Mouse (Mus musculus) hindbrain, embryonic 15.5 days (tissue): Measurements from ENCODE around the gene Utp20. TPM values are rescaled to one million over a fixed set of nuclear protein-coding genes. Genes with fewer than 3 reads are reported as not detected.
A peak's percentile ranks its signal among the peaks of the same experiment; 100 is the strongest.

Source experiments
- ATAC-seq: fragments of 200-750 bp; cut with Nextera tagmentation; 2 replicates; pipeline ENCODE4 v1.8.0; 2017; ENCODE audit warnings: low read depth, moderate number of reproducible peaks, moderate TSS enrichment; ENCODE audit not compliant: low FRiP score
- H3K27ac ChIP-seq: fragments of 300-500 bp; sonication (generic); replicated peaks from 2 replicates; pipeline ENCODE4 v1.5.1; 2015; ENCODE audit warnings: mild to moderate bottlenecking, inconsistent platforms
- H3K27me3 ChIP-seq: fragments of 300-500 bp; sonication (generic); 2 replicates; pipeline ENCODE4 v1.6.1; 2015; ENCODE audit warnings: control low read depth, inconsistent platforms
- H3K36me3 ChIP-seq: fragments of 300-500 bp; sonication (generic); 2 replicates; pipeline ENCODE4 v1.6.1; 2015; ENCODE audit warnings: control low read depth, inconsistent platforms
- H3K4me1 ChIP-seq: fragments of 300-500 bp; sonication (generic); replicated peaks from 2 replicates; pipeline ENCODE4 v1.6.1; 2015; ENCODE audit warnings: control low read depth, inconsistent platforms
- H3K4me2 ChIP-seq: fragments of 300-500 bp; sonication (generic); 2 replicates; pipeline ENCODE4 v1.6.1; 2015; ENCODE audit warnings: moderate library complexity, mild to moderate bottlenecking, inconsistent platforms
- H3K4me3 ChIP-seq: fragments of 300-500 bp; sonication (generic); 2 replicates; pipeline ENCODE4 v1.5.1; 2015; ENCODE audit warnings: mild to moderate bottlenecking, inconsistent platforms
- H3K9ac ChIP-seq: fragments of 300-500 bp; sonication (generic); 2 replicates; pipeline ENCODE4 v1.6.1; 2015; ENCODE audit warnings: inconsistent platforms
- H3K9me3 ChIP-seq: fragments of 300-500 bp; sonication (generic); 2 replicates; pipeline ENCODE4 v1.6.1; 2016; ENCODE audit warnings: control low read depth, inconsistent platforms
- WGBS: fragments of 180-500 bp; shearing (Covaris S2); methylation state at CpG from one replicate; pipeline ENCODE4 v1.1.7; 2015; 5-methylcytosine and 5-hydroxymethylcytosine counted together
- polyA plus RNA-seq: library from polyadenylated mRNA; unstranded; fragments of >200 nt; fragmentation: Nextera tagmentation; extraction: Ambion mirVana; gene quantifications from 2 replicates; pipeline ENCODE4 v1.2.1, GENCODE M21; 2015

Gene Utp20
- polyA plus RNA-seq, 1 experiment from 2014 or later, result 8.7 TPM

DNA sequence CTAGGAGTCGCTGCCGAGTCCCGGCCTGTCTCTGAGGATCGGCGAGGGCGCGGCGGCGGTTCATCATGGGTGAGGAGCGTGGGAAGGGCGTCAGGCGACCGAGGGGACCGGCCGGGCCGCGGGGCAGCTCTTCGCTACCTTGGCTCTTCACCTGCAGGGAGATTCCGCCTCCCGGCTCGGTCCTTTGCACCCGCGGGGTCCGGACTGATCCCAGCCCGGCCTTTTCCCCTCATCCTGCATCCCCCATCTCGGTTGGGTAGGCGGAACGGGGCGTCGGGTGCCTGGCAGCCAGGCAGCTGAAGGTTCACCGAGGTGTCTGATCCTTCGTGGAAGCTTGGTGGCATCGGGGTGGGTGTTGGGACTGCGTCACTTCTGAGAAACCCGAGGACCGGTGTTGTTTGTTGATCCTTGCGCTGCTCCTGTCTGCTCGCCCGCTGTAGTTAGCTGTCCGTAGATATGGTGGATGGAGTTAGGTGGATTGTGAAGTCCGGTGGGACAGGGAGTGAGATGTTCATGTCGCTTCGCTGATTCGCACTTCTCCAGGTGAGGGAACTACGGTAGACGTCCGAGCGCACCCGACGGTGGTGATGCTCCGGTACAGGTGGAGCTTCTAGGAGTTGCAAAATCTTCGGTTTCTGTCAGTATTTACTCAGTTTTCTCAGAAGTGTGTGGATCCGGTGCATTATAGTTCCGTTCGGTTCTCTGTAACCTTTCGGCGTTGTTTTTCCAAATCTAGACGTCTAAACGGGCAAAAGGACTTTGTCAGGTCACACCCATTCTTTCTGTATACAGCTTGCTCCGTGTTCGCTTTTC is 94.9 kb downstream of the Utp20 start:
- peak overlapping the region; percentile 91 for H3K9ac ChIP-seq
- H3K27me3 ChIP-seq, result no peaks in the 10 kb centered on the region
- H3K4me2 ChIP-seq, result peak overlapping the region; percentile 90
- WGBS, result 2% methylated on average over 61 of the region's 61 CpGs
- no peaks in the 10 kb centered on the region for H3K9me3 ChIP-seq
- ATAC-seq, result peak; percentile 55; the same call in 1 of the 2 replicates
- peaks cover 5% of the 10 kb centered on the region for H3K36me3 ChIP-seq
- peak overlapping the region; percentile 96 for H3K4me3 ChIP-seq
- peaks cover 23% of the 10 kb centered on the region for H3K4me1 ChIP-seq
- peak overlapping the region; percentile 84 for H3K27ac ChIP-seq

DNA sequence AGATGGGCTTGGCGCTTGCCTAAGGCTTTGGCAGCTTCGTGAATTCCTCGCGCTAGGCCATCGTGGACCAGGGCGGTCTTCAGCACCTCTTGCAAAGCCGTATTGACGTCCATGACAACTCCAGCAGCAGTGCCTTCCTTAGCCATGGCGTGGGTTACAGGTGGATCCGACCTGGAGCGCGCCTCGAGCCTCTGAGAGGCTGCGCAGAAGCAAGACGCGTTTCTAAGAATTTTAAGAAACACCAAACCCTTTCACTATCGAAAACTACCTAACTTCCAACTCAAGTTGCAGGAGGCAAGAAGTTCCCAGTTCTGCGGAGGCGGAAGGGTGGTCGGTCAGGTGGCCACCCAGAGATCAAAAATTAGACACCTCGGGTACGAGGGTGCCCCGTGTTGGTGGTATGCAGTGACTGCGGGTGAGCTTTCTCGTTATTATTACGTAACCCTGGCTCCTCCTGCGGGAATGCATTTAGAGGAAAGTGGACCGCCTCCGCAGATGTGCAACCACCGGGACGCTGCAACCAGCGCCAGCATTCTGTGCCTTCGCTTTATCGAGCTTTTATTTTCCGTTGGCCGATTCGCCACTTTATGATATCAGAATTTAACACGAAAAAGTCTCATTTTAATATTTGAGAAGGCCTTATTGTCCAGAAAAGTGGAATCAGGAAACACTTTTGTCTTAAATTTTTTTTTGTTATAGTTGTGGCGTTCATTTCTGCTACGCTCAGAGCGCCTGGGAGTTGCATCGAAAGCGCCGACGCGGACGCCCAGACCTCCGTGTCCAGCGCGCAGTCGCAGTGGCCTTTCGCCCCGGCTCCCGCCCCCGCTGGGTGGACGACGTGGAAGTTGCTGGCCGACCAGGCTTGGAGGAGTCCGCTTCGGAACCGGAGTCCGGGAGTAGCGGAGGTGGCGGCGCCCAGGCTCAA is 95.8 kb downstream of the Utp20 start, which contains the start of gene Arl1:
Gene Arl1, plus strand, starts transcription at position 288 of the 925 bp plus-strand sequence.
- Histone ChIP-seq H3K36me3 (no peaks in the 10 kb centered on the region), H3K4me3 (peak within 1 kb of the TSS; percentile 96), H3K27ac (peak within 1 kb of the TSS; percentile 84), H3K9me3 (no peaks in the 10 kb centered on the region), H3K4me2 (peak within 1 kb of the TSS; percentile 90), H3K27me3 (no peaks in the 10 kb centered on the region), H3K9ac (peak within 1 kb of the TSS; percentile 91), H3K4me1 (peaks cover 23% of the 10 kb centered on the region)
- peak; percentile 97 for ATAC-seq
- under 1% methylated on average over 65 of the region's 65 CpGs for WGBS

DNA sequence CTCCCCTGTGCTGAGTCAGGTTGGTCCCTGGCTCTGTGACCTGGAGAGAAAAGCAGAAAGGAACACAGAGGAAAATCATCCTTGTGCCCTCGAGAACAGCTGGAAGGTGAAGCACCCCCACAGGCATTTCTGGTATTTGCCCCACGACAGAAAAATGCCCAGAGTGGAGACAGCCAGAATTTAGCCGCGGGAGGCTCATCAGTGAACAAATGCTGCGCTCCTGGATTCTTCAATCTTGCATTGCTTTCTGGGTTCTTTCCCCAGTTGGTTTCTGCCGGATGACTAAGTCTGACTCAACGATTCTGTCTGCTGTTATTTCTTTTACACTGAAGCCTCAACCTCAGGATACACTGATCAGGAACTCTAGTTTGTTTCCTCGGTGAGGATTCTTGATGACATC is 98.4 kb downstream of the Utp20 start:
- H3K9ac ChIP-seq, result no peak overlapping the region
- no peak overlapping the region for H3K4me2 ChIP-seq
- H3K4me1 ChIP-seq, result peaks cover 17% of the 10 kb centered on the region
- no peak for ATAC-seq
- no peak overlapping the region for H3K4me3 ChIP-seq
- WGBS, result 75% methylated on average over 8 of the region's 8 CpGs
- no peaks in the 10 kb centered on the region for H3K36me3 ChIP-seq
- H3K9me3 ChIP-seq, result no peaks in the 10 kb centered on the region
- no peaks in the 10 kb centered on the region for H3K27me3 ChIP-seq
- H3K27ac ChIP-seq, result no peak overlapping the region

DNA sequence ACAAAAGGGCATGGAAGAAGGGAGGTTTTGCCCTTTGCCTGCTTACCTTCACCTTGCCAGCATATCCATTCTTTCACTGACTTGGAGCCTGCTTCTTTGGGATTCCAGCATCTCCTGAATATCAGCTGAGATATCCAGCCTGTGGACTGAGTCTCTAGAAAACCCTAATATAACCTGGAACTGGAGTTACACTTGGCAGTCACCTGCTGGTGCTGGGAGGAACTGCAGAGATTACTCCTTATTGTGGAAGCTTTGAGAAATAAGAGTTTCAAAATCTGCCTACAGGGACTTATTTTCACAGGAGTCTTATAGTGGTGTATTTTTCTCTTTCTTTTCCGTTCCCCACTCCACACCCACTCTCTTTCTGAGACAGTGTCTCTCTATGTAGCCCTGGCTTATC is 99.5 kb downstream of the Utp20 start:
- Histone ChIP-seq H3K4me3 (no peak overlapping the region), H3K9ac (no peak overlapping the region), H3K27ac (no peak overlapping the region), H3K4me2 (no peak overlapping the region), H3K9me3 (no peaks in the 10 kb centered on the region), H3K27me3 (no peaks in the 10 kb centered on the region), H3K36me3 (no peaks in the 10 kb centered on the region), H3K4me1 (peaks cover 8% of the 10 kb centered on the region)
- WGBS, result 50% methylated on average over 1 of the region's 1 CpGs
- ATAC-seq, result no peak

DNA sequence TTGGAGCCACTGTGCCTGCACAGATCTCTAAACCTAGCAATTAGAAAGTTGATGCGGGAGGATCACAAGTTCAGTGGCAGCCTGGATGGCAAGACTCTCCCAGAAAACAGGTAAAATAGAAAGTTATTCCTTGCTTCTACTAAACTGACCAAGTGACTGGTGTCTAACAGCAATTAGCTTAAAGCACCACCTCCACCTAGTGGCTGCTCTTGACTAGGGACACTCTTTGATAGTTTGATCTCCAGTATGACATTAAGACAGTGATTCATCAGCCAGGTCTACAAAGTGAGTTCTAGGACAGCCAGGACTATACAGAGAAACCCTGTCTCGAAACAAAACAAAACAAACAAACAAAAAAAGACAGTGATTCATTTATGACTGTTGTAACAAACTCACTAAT is 101.3 kb downstream of the Utp20 start:
- H3K27me3 ChIP-seq, result peaks cover 2% of the 10 kb centered on the region; the same call in 1 of the 2 replicates
- no peak for ATAC-seq
- no peak overlapping the region for H3K4me2 ChIP-seq
- H3K9me3 ChIP-seq, result no peaks in the 10 kb centered on the region
- H3K4me3 ChIP-seq, result no peak overlapping the region
- H3K27ac ChIP-seq, result no peak overlapping the region
- 72% methylated on average over 2 of the region's 2 CpGs for WGBS
- no peak overlapping the region for H3K9ac ChIP-seq
- H3K36me3 ChIP-seq, result no peaks in the 10 kb centered on the region
- H3K4me1 ChIP-seq, result peaks cover 3% of the 10 kb centered on the region

DNA sequence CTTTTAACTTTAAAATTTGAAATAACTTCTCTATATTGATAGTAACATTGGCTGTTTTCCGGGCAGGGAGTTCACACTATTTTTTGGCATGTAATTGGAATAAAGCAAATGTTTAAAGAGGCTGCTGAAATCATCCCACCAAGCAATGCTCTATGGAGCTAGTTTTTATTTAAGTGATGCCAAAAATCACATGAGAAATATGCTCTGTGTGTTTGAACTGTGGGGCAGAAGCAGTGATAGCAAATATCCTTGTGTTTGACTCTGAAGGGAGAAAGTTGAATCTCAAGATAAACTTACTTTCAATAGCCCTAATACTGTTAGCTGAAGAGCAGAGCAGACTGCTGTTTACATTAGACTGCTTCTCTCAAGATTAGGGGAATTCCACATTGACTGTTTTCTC is 107.0 kb downstream of the Utp20 start:
- H3K27ac ChIP-seq, result no peak overlapping the region
- no peaks in the 10 kb centered on the region for H3K36me3 ChIP-seq
- no peak for ATAC-seq
- H3K27me3 ChIP-seq, result peaks cover 2% of the 10 kb centered on the region; the same call in 1 of the 2 replicates
- H3K4me2 ChIP-seq, result no peak overlapping the region
- H3K9me3 ChIP-seq, result no peaks in the 10 kb centered on the region
- no peak overlapping the region for H3K9ac ChIP-seq
- 87% methylated on average over 1 of the region's 1 CpGs for WGBS
- H3K4me3 ChIP-seq, result no peak overlapping the region
- no peaks in the 10 kb centered on the region for H3K4me1 ChIP-seq

DNA sequence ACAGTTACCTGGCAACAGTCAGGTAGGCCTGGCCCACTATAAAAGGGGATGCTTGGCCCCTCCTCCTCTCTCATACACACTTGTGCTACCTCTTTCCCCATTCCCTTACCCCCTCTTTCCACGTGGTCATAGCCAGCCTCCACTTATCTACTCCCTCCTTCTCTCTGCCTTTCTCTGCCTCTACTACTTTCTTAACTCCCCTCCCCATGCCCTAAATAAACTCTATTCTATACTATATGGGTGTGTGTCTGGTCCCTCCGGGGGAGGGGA is 108.9 kb downstream of the Utp20 start:
- H3K4me3 ChIP-seq, result no peak overlapping the region
- H3K9me3 ChIP-seq, result no peaks in the 10 kb centered on the region
- H3K9ac ChIP-seq, result no peak overlapping the region
- H3K4me1 ChIP-seq, result no peaks in the 10 kb centered on the region
- H3K27ac ChIP-seq, result no peak overlapping the region
- no peak overlapping the region for H3K4me2 ChIP-seq
- no peaks in the 10 kb centered on the region for H3K36me3 ChIP-seq
- WGBS, result 48% methylated on average over 2 of the region's 2 CpGs
- peaks cover 2% of the 10 kb centered on the region; the same call in 1 of the 2 replicates for H3K27me3 ChIP-seq
- no peak for ATAC-seq

DNA sequence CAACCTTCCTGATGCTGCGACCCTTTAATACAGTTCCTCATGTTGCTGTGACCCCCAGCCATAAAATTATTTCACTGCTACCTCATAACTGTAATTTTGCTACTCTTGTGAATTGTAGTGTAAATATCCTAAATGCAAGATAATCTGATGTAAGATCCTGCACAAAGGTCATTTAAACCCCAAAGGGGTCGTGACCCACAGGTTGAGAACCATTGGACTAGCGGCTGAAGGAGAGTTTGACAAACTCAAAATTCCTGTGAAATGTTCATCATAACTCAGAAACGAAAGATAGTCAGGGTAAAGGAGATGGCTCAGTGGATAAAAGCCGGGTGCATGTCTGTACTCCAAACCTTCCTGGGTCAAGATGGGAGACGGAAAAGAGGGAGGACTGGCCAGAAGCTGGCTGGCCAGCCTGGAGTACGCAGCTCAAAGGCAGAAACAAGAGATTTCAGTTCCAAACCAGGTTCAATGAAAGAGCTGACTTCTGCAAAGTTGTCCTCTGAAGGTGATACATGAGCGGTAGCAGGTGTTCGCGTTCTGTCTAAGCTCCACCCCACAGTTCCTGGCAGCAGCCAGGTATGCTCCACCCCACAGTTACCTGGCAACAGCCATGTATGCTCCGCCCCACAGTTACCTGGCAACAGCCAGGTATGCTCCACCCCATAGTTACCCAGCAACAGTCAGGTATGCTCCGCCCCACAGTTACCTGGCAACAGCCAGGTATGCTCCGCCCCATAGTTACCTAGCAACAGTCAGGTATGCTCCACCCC is 109.4 kb downstream of the Utp20 start:
- Histone ChIP-seq H3K4me3 (no peak overlapping the region), H3K4me2 (no peak overlapping the region), H3K9ac (no peak overlapping the region), H3K27ac (no peak overlapping the region), H3K36me3 (no peaks in the 10 kb centered on the region), H3K4me1 (no peaks in the 10 kb centered on the region), H3K27me3 (peaks cover 2% of the 10 kb centered on the region; the same call in 1 of the 2 replicates), H3K9me3 (no peaks in the 10 kb centered on the region)
- 61% methylated on average over 13 of the region's 13 CpGs for WGBS
- no peak for ATAC-seq

DNA sequence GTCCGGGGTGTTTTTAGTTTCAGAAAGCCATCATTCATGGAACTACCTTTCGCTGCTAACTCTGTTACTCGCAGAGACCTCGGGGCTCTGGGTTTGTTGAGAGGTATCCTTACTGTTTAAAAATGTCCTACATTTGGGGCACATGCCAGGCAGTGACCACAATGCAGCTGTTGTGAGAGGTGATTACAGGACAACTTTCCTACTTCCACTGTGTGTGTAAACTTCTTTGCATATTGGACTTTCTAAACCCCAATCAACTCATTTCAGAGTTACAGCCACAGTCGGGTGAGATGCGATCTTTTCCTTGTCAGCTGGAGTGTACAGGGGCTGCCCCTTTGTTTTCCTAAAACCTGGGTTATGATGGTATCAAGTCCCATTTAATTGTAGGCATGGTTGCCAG is 111.0 kb downstream of the Utp20 start:
- no peaks in the 10 kb centered on the region for H3K36me3 ChIP-seq
- no peaks in the 10 kb centered on the region for H3K4me1 ChIP-seq
- no peaks in the 10 kb centered on the region for H3K9me3 ChIP-seq
- H3K27ac ChIP-seq, result no peak overlapping the region
- H3K4me3 ChIP-seq, result no peak overlapping the region
- H3K4me2 ChIP-seq, result no peak overlapping the region
- H3K9ac ChIP-seq, result no peak overlapping the region
- WGBS, result 80% methylated on average over 6 of the region's 6 CpGs
- ATAC-seq, result no peak
- no peaks in the 10 kb centered on the region for H3K27me3 ChIP-seq

DNA sequence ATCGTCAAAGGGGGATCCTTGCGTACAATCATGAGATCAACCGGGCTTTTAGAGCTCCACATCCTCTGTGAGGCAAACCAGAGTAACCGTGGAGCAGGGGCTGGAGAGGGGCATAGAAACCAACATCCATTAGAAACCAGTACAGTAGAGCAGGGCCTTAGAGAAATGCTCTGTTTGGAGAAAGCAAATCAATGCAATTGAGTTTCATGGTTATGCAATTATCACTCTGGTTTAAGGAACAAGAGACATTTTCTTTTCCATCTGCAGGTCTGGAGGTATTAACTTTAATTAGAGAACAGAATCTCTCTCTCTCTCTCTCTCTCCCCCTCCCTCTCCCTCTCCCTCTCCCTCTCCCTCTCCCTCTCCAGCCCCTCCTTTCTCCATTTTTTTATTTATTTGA is 111.9 kb downstream of the Utp20 start:
- no peaks in the 10 kb centered on the region for H3K27me3 ChIP-seq
- no peak overlapping the region for H3K4me2 ChIP-seq
- no peak overlapping the region for H3K4me3 ChIP-seq
- no peaks in the 10 kb centered on the region for H3K4me1 ChIP-seq
- no peak overlapping the region for H3K27ac ChIP-seq
- no peaks in the 10 kb centered on the region for H3K9me3 ChIP-seq
- 89% methylated on average over 4 of the region's 4 CpGs for WGBS
- H3K9ac ChIP-seq, result no peak overlapping the region
- ATAC-seq, result no peak
- no peaks in the 10 kb centered on the region for H3K36me3 ChIP-seq

DNA sequence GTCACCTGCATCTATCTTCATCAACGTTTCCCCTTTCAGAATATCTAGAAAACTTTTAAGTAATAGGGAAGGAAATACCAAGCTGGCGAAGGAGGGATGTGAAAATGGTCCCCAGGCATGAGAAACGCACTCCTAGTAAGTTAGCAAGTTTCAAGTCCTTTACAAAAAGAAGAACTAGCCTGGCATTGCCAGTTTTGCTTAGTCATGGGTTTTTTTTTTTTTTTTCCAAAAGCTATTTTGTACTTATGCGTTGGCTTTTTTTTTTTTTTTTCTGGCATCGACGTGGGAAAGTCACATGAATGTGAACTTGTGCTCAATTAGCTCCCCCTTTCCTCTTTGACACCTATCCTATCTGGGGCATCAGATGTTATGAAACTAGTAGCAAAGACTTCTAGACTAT is 114.2 kb downstream of the Utp20 start:
- Histone ChIP-seq H3K4me2 (no peak overlapping the region), H3K4me3 (no peak overlapping the region), H3K27me3 (no peaks in the 10 kb centered on the region), H3K4me1 (no peaks in the 10 kb centered on the region), H3K27ac (no peak overlapping the region), H3K9me3 (no peaks in the 10 kb centered on the region), H3K9ac (no peak overlapping the region), H3K36me3 (no peaks in the 10 kb centered on the region)
- WGBS, result 85% methylated on average over 6 of the region's 6 CpGs
- no peak for ATAC-seq
